Mouse (Mus musculus) CD4-positive, CD25-positive, alpha-beta regulatory T cell, adult 2 months (primary cell): ENCODE results near the gene Large2.
A peak's percentile ranks its signal among the peaks of the same experiment; 100 is the strongest.

Experiments
- DNase-seq: peaks from one replicate; pipeline ENCODE4 v3.0.0-alpha.2; 2012; ENCODE audit warnings: low read depth, low spot score

Large2 gene

GRCm38 (mm10) chr2:92328206-92328605, 46.5 kb downstream of the Large2 start:
- DNase-seq: no peak

GRCm38 (mm10) chr2:92327601-92328000, 47.1 kb downstream of the Large2 start:
- no peak for DNase-seq

- no peak for DNase-seq
Measured at GRCm38 (mm10) chr2:92326221-92326620, 48.4 kb downstream of the Large2 start.

GRCm38 (mm10) chr2:92325676-92326075, 49.0 kb downstream of the Large2 start:
- DNase-seq: no peak

- peak; percentile 59 for DNase-seq
Measured at GRCm38 (mm10) chr2:92322669-92323068, 52.0 kb downstream of the Large2 start.

DNA sequence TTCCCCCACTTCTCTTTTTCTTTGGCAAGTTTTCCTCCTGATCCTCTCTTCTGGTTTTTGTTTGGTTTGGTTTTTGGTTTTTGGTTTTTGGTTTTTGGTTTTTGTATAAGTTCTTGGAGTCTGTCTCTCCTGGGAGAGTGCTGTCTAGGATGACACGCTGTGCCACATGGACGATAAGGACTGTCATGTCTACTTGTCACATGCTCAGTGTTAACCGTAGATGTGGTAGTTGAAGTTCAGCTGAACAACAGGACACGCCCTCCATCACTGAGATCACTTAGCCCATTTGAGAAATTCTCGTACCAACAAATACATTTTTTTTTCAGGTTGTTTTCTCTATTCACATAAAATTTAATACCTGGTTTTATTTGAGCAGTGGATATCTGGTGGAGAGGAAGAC, 57.4 kb downstream of the Large2 start:
- DNase-seq: no peak

DNA sequence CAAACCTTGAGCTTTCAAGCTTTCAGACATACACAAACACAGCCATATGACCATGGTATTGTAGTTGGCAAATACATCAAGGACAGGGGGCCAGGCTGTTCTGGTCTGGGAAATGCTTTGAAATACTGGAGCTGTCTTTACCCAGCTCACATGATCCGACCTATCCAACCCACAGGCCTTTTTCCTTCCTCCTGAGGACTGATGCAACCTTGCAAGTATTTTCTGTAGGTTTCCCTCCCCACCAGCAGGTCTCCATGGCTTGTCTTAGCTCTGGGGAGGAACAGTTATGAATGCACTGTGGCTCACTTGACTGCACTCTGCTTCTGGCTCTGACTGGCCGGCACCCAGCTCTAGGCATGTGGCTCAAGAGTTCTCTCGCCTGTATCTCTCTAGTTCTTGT, 58.0 kb downstream of the Large2 start:
- no peak for DNase-seq
